Mouse (Mus musculus) embryonic facial prominence, embryonic 11.5 days (tissue): ENCODE data around the gene Slc38a9. TPM values are rescaled to one million over a fixed set of nuclear protein-coding genes. Genes with fewer than 3 reads are reported as not detected.

Experiments
- ATAC-seq: fragments of 200-750 bp; cut with Nextera tagmentation; replicated peaks from 2 replicates; pipeline ENCODE4 v1.8.0; 2017; ENCODE audit warnings: low read depth; ENCODE audit not compliant: insufficient number of reproducible peaks, low FRiP score, low TSS enrichment
- DNase-seq: peaks from one replicate; pipeline ENCODE4 v3.0.0-alpha.2; 2015; ENCODE audit warnings: low spot score
- H3K27ac ChIP-seq: fragments of 300-500 bp; sonication (generic); replicated peaks from 2 replicates; pipeline ENCODE4 v1.5.1; 2014; ENCODE audit warnings: mild to moderate bottlenecking, low read depth, low read length, control low read depth
- H3K27me3 ChIP-seq: fragments of 300-500 bp; sonication (generic); 2 replicates; pipeline ENCODE4 v1.6.1; 2014; ENCODE audit warnings: mild to moderate bottlenecking, low read length, moderate library complexity, mixed read lengths; ENCODE audit not compliant: control insufficient read depth, insufficient read depth
- H3K36me3 ChIP-seq: fragments of 300-500 bp; sonication (generic); replicated peaks from 2 replicates; pipeline ENCODE4 v1.6.1; 2014; ENCODE audit warnings: low read depth, mild to moderate bottlenecking, low read length, moderate library complexity, mixed read lengths; ENCODE audit not compliant: control insufficient read depth, insufficient read depth
- H3K4me1 ChIP-seq: fragments of 300-500 bp; sonication (generic); 2 replicates; pipeline ENCODE4 v1.6.1; 2014; ENCODE audit warnings: low read length, mixed read lengths; ENCODE audit not compliant: control insufficient read depth, insufficient read depth
- H3K4me2 ChIP-seq: fragments of 300-500 bp; sonication (generic); 2 replicates; pipeline ENCODE4 v1.6.1; 2014; ENCODE audit warnings: low read depth, mild to moderate bottlenecking, control low read depth, low read length, moderate library complexity
- H3K4me3 ChIP-seq: fragments of 300-500 bp; sonication (generic); 2 replicates; pipeline ENCODE4 v1.5.1; 2014; ENCODE audit warnings: low read depth, low read length, control low read depth
- H3K9ac ChIP-seq: fragments of 300-500 bp; sonication (generic); replicated peaks from 2 replicates; pipeline ENCODE4 v1.6.1; 2014; ENCODE audit warnings: mild to moderate bottlenecking, control low read depth, low read length
- H3K9me3 ChIP-seq: fragments of 300-500 bp; sonication (generic); replicated peaks from 2 replicates; pipeline ENCODE4 v1.6.1; 2016; ENCODE audit warnings: mild to moderate bottlenecking, low read length, inconsistent platforms, mixed read lengths; ENCODE audit not compliant: control insufficient read depth
- WGBS: fragments of 180-500 bp; shearing (Covaris S2); extraction: QIAGEN DNeasy Blood & Tissue Kit; methylation state at CpG from one replicate; pipeline ENCODE4 v1.1.7; 2014; 5-methylcytosine and 5-hydroxymethylcytosine counted together
- polyA plus RNA-seq: library from polyadenylated mRNA; unstranded; fragments of >200 nt; fragmentation: Nextera tagmentation; extraction: Ambion mirVana; gene quantifications from 2 replicates; pipeline ENCODE4 v1.2.1, GENCODE M21; 2014

Slc38a9 gene
- polyA plus RNA-seq, 1 experiment from 2014 or later = 10.8 TPM

DNA sequence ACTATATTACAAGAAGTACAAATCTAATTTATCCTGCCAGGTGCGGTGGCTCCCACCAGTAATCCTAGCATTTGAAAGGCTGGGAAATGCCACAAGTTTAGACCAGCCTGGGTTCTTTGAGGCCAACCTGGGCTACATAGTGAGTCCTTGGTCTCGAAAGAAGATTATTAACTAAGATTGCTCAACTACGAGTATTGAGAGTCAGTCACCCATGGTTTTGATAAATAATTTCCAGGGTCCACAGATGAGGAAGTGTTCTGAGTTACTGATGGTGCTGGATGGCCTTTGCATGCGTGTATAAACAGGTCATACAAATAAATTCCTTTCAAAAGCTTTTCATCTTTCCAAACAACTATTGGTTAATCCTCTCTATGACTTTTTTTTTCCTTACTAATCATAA is 83.1 kb downstream of the Slc38a9 start:
- Histone ChIP-seq H3K36me3 (no peaks in the 10 kb centered on the region; the same call in 1 of the 2 replicates), H3K27me3 (no peaks in the 10 kb centered on the region), H3K4me1 (no peaks in the 10 kb centered on the region; the same call in 1 of the 2 replicates), H3K9me3 (no peaks in the 10 kb centered on the region), H3K9ac (no peak overlapping the region), H3K4me2 (no peak overlapping the region), H3K27ac (no peak overlapping the region), H3K4me3 (no peak overlapping the region)
- WGBS = 92% methylated on average over 4 of the region's 4 CpGs
- DNase-seq (no peak), ATAC-seq (no peak)

- no peak for ATAC-seq
- DNase-seq = no peak
- 82% methylated on average over 15 of the region's 15 CpGs for WGBS
- H3K4me1 ChIP-seq = no peaks in the 10 kb centered on the region; the same call in 1 of the 2 replicates
- H3K36me3 ChIP-seq = no peaks in the 10 kb centered on the region; the same call in 1 of the 2 replicates
- H3K9ac ChIP-seq = no peak overlapping the region
- H3K27ac ChIP-seq = no peak overlapping the region
- no peak overlapping the region for H3K4me2 ChIP-seq
- no peak overlapping the region for H3K4me3 ChIP-seq
- H3K27me3 ChIP-seq = no peaks in the 10 kb centered on the region
- H3K9me3 ChIP-seq = no peaks in the 10 kb centered on the region
Observed at GRCm38 (mm10) chr13:112744061-112744849, 83.7 kb downstream of the Slc38a9 start.

DNA sequence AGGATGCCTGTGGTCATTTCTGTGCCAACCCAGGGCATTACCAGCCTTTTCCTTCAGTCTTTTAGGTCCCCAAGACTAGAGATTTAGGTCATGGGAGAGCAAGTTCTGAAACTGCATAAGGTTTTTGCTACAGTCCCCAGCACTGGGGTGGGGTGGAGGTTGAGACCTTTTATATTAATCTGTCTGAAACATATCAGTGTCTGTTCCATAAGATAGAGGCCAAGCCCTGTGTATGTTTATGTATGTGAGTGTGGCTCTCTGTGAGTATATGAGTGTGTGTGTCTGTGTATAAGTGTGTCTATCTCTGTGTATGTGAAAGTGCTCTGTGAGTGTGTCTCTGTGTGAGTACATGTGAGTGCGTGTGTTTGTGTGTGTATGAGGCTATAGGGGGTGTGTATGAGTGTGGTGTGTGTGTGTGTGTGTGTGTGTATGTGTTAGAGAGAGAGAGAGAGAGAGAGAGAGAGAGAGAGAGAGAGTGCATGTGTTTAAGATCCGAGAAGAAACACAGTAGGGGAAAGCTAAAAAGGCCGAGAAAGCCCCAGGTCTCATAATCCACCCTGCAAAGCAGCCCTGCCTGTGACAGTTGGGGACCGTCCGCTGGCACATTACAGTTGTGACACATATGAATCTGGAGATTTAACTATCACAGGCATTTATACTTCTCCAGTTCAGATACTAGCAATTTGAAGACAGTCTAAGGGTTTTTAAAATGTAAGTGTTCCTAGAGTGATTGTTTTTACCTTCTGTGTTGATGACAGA is 85.6 kb downstream of the Slc38a9 start:
- Histone ChIP-seq H3K36me3 (no peaks in the 10 kb centered on the region; the same call in 1 of the 2 replicates), H3K27me3 (no peaks in the 10 kb centered on the region), H3K4me1 (no peaks in the 10 kb centered on the region; the same call in 1 of the 2 replicates), H3K4me3 (no peak overlapping the region), H3K9me3 (no peaks in the 10 kb centered on the region), H3K27ac (no peak overlapping the region), H3K4me2 (no peak overlapping the region), H3K9ac (no peak overlapping the region)
- DNase-seq (no peak), ATAC-seq (no peak)
- 87% methylated on average over 5 of the region's 5 CpGs for WGBS

- Histone ChIP-seq H3K9ac (no peak overlapping the region), H3K36me3 (no peaks in the 10 kb centered on the region; the same call in 1 of the 2 replicates), H3K27me3 (no peaks in the 10 kb centered on the region), H3K4me1 (peaks cover 4% of the 10 kb centered on the region; the same call in 1 of the 2 replicates), H3K9me3 (no peaks in the 10 kb centered on the region), H3K4me3 (no peak overlapping the region), H3K27ac (no peak overlapping the region), H3K4me2 (no peak overlapping the region)
- no peak for DNase-seq
- ATAC-seq = no peak
- WGBS = 89% methylated on average over 10 of the region's 10 CpGs
Observed at GRCm38 (mm10) chr13:112746695-112747055, 86.1 kb downstream of the Slc38a9 start.

- Histone ChIP-seq H3K9ac (no peak overlapping the region), H3K4me1 (peaks cover 5% of the 10 kb centered on the region; the same call in 1 of the 2 replicates), H3K4me3 (no peak overlapping the region), H3K27me3 (no peaks in the 10 kb centered on the region), H3K27ac (no peak overlapping the region), H3K9me3 (no peaks in the 10 kb centered on the region), H3K36me3 (no peaks in the 10 kb centered on the region; the same call in 1 of the 2 replicates), H3K4me2 (no peak overlapping the region)
- WGBS = 84% methylated on average over 6 of the region's 6 CpGs
- no peak for DNase-seq
- no peak for ATAC-seq
Observed at GRCm38 (mm10) chr13:112747808-112748430, 87.4 kb downstream of the Slc38a9 start.

DNA sequence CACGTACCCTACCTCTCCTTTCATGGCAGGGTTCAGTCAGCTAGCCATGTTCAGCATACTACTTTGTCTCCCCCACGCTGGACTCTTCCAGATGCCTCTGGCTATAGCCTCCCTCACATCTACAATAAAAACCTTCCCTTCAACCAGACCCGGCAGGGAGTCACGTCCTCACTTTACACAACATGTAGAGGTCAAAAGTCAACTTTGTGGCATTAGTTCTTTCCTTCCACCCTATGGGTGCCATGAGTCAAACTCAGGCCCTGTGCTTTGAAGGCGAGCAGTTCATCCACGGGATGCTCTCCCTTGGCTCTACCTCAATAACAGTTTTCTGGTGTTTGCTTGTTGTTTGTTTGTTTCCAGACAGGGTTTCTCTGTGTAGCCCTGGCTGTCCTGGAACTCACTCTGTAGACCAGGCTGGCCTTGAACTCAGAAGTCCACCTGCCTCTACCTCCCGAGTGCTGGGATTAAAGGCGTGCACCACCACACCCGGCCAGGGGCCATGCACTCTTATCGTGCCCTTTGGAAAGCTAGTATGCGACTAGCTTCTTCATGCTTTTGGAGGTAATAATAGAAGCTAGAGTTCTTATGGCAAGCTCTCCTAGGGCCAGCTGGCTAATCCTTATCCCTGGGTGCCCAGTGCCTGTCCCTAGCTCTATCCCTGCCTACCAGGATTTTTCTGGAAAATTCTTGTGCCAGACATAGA is 88.4 kb downstream of the Slc38a9 start:
- DNase-seq = no peak
- H3K27me3 ChIP-seq = no peaks in the 10 kb centered on the region
- no peak for ATAC-seq
- H3K4me2 ChIP-seq = no peak overlapping the region
- H3K9ac ChIP-seq = no peak overlapping the region
- H3K27ac ChIP-seq = no peak overlapping the region
- H3K4me1 ChIP-seq = peaks cover 5% of the 10 kb centered on the region; the same call in 1 of the 2 replicates
- no peaks in the 10 kb centered on the region for H3K9me3 ChIP-seq
- H3K36me3 ChIP-seq = no peaks in the 10 kb centered on the region; the same call in 1 of the 2 replicates
- WGBS = 84% methylated on average over 11 of the region's 11 CpGs
- H3K4me3 ChIP-seq = no peak overlapping the region

- Histone ChIP-seq H3K27ac (no peak overlapping the region), H3K4me3 (no peak overlapping the region), H3K9me3 (no peaks in the 10 kb centered on the region), H3K4me2 (no peak overlapping the region), H3K27me3 (no peaks in the 10 kb centered on the region), H3K36me3 (no peaks in the 10 kb centered on the region; the same call in 1 of the 2 replicates), H3K4me1 (peaks cover 5% of the 10 kb centered on the region; the same call in 1 of the 2 replicates), H3K9ac (no peak overlapping the region)
- 72% methylated on average over 2 of the region's 2 CpGs for WGBS
- ATAC-seq (no peak), DNase-seq (no peak)
Observed at GRCm38 (mm10) chr13:112749881-112750280, 89.3 kb downstream of the Slc38a9 start.
